Mouse (Mus musculus): Measurements from ENCODE around the gene Cdc6. TPM values are rescaled to one million over a fixed set of nuclear protein-coding genes. Genes with fewer than 3 reads are reported as not detected.

Gene Cdc6
- polyA plus RNA-seq, 1 experiment from 2014 or later: 10.3 TPM

- Histone ChIP-seq H3K27ac (ENCODE audit: low read length) (no peak overlapping the region), H3K9me3 (ENCODE audit: control insufficient read depth, low read length) (no peaks in the 10 kb centered on the region), H3K4me3 (replicated peaks; ENCODE audit: low read length) (no peak overlapping the region), H3K36me3 (ENCODE audit: control insufficient read depth, insufficient read depth) (no peaks in the 10 kb centered on the region), H3K27me3 (replicated peaks; ENCODE audit: control insufficient read depth, insufficient read depth, low read length) (no peaks in the 10 kb centered on the region), H3K4me1 (replicated peaks; ENCODE audit: control insufficient read depth, insufficient read depth, low read length) (peaks cover 40% of the 10 kb centered on the region), H3K4me2 (ENCODE audit: low read length) (no peak overlapping the region), H3K9ac (replicated peaks; ENCODE audit: low read depth, low read length) (no peak overlapping the region)
- 30% methylated on average over 2 of the region's 2 CpGs for WGBS
- no peak for ATAC-seq
Measured at GRCm38 (mm10) chr11:98953361-98953760, 45.8 kb downstream of the Cdc6 start.

DNA sequence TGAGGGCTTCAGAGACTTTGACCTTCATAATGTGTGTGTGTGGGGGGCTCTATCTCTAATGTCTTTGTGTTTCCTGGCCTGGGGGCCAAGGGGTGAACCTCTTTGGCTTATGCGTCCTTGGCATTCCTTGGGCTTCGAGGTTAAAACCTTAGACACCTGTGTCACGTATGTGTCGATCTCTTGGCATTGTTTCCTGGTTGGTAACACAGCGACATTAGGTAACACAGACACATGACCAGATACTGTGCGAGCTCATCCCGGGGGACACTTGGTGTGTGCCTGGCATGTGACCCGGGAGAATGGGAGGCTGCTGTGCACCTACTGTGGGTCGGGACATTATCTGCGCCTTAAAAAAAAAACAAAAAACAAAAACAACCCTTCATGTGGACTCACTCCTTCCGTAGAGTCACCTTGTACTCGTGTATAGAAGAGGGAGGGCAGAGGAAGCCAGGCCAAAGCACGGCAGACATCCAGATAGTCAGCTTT is 46.3 kb downstream of the Cdc6 start:
- no peak overlapping the region for H3K4me3 ChIP-seq (replicated peaks; ENCODE audit: low read length)
- peaks cover 40% of the 10 kb centered on the region for H3K4me1 ChIP-seq (replicated peaks; ENCODE audit: control insufficient read depth, insufficient read depth, low read length)
- H3K27me3 ChIP-seq (replicated peaks; ENCODE audit: control insufficient read depth, insufficient read depth, low read length): no peaks in the 10 kb centered on the region
- no peaks in the 10 kb centered on the region for H3K9me3 ChIP-seq (ENCODE audit: control insufficient read depth, low read length)
- no peak overlapping the region; the same call in 1 of the 2 replicates for H3K9ac ChIP-seq (replicated peaks; ENCODE audit: low read depth, low read length)
- WGBS: 32% methylated on average over 13 of the region's 13 CpGs
- no peak overlapping the region for H3K27ac ChIP-seq (ENCODE audit: low read length)
- no peaks in the 10 kb centered on the region for H3K36me3 ChIP-seq (ENCODE audit: control insufficient read depth, insufficient read depth)
- no peak for ATAC-seq
- peak overlapping the region; percentile 31; the same call in 1 of the 2 replicates for H3K4me2 ChIP-seq (ENCODE audit: low read length)

GRCm38 (mm10) chr11:98954373-98954772 is 46.8 kb downstream of the Cdc6 start:
- Histone ChIP-seq H3K4me3 (replicated peaks; ENCODE audit: low read length) (no peak overlapping the region), H3K27ac (ENCODE audit: low read length) (no peak overlapping the region; the same call in 1 of the 2 replicates), H3K9ac (replicated peaks; ENCODE audit: low read depth, low read length) (no peak overlapping the region; the same call in 1 of the 2 replicates), H3K36me3 (ENCODE audit: control insufficient read depth, insufficient read depth) (no peaks in the 10 kb centered on the region), H3K27me3 (replicated peaks; ENCODE audit: control insufficient read depth, insufficient read depth, low read length) (no peaks in the 10 kb centered on the region), H3K9me3 (ENCODE audit: control insufficient read depth, low read length) (no peaks in the 10 kb centered on the region), H3K4me2 (ENCODE audit: low read length) (peak overlapping the region; percentile 31), H3K4me1 (replicated peaks; ENCODE audit: control insufficient read depth, insufficient read depth, low read length) (peaks cover 42% of the 10 kb centered on the region)
- 2% methylated on average over 10 of the region's 10 CpGs for WGBS
- peak; percentile 39 for ATAC-seq

- no peak overlapping the region for H3K4me3 ChIP-seq (replicated peaks; ENCODE audit: low read length)
- ATAC-seq: peak; percentile 24
- H3K4me2 ChIP-seq (ENCODE audit: low read length): no peak overlapping the region
- H3K9me3 ChIP-seq (ENCODE audit: control insufficient read depth, low read length): no peaks in the 10 kb centered on the region
- no peaks in the 10 kb centered on the region for H3K27me3 ChIP-seq (replicated peaks; ENCODE audit: control insufficient read depth, insufficient read depth, low read length)
- H3K4me1 ChIP-seq (replicated peaks; ENCODE audit: control insufficient read depth, insufficient read depth, low read length): peaks cover 48% of the 10 kb centered on the region
- 0 out of 2 replicates have a peak overlapping the region, but pooled peaks have one; percentile 9 for H3K9ac ChIP-seq (replicated peaks; ENCODE audit: low read depth, low read length)
- no peak overlapping the region; the same call in 1 of the 2 replicates for H3K27ac ChIP-seq (ENCODE audit: low read length)
- 18% methylated on average over 17 of the region's 17 CpGs for WGBS
- H3K36me3 ChIP-seq (ENCODE audit: control insufficient read depth, insufficient read depth): no peaks in the 10 kb centered on the region
Measured at GRCm38 (mm10) chr11:98954801-98955706, 47.5 kb downstream of the Cdc6 start.

DNA sequence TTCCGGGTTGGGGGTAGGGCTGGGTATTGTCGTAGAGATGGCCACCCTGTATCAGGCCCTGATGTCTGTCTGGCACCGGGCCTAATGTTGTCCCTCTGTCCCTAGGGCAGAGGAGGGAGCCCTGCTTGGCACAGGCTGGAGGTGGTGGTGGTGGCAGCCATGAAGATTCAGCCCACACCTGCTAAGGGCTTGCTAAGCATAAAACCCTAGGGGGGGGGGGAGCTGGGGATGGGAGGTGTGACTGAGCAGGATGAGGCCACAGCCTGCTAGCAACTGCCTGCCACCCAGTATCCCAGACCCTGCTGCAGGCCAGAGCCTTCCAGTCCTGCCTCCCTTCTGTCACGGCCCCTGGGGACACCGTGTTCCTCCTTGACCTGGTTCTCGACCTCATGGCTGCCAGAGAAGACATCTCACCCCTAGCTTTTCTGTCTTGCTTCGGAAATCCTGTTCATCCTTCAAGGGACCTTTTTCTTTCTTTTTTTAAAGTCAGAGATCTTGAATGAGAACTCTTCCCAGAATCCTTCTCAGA is 48.2 kb downstream of the Cdc6 start:
- ATAC-seq: no peak
- Histone ChIP-seq H3K4me1 (replicated peaks; ENCODE audit: control insufficient read depth, insufficient read depth, low read length) (peaks cover 52% of the 10 kb centered on the region), H3K27ac (ENCODE audit: low read length) (no peak overlapping the region)

GRCm38 (mm10) chr11:98956340-98956739 is 48.7 kb downstream of the Cdc6 start:
- no peak for ATAC-seq
- H3K27me3 ChIP-seq (replicated peaks; ENCODE audit: control insufficient read depth, insufficient read depth, low read length): peaks cover 4% of the 10 kb centered on the region; the same call in 1 of the 2 replicates
- no peaks in the 10 kb centered on the region for H3K36me3 ChIP-seq (ENCODE audit: control insufficient read depth, insufficient read depth)
- WGBS: 86% methylated on average over 8 of the region's 10 CpGs
- H3K9ac ChIP-seq (replicated peaks; ENCODE audit: low read depth, low read length): no peak overlapping the region
- H3K4me2 ChIP-seq (ENCODE audit: low read length): no peak overlapping the region
- H3K4me1 ChIP-seq (replicated peaks; ENCODE audit: control insufficient read depth, insufficient read depth, low read length): peaks cover 54% of the 10 kb centered on the region
- no peak overlapping the region for H3K4me3 ChIP-seq (replicated peaks; ENCODE audit: low read length)
- H3K9me3 ChIP-seq (ENCODE audit: control insufficient read depth, low read length): no peaks in the 10 kb centered on the region
- no peak overlapping the region for H3K27ac ChIP-seq (ENCODE audit: low read length)

More for the DNA sequence above, 48.2 kb downstream of the Cdc6 start:
- Histone ChIP-seq H3K4me3 (replicated peaks; ENCODE audit: low read length) (no peak overlapping the region), H3K27me3 (replicated peaks; ENCODE audit: control insufficient read depth, insufficient read depth, low read length) (no peaks in the 10 kb centered on the region), H3K9ac (replicated peaks; ENCODE audit: low read depth, low read length) (no peak overlapping the region), H3K36me3 (ENCODE audit: control insufficient read depth, insufficient read depth) (no peaks in the 10 kb centered on the region), H3K9me3 (ENCODE audit: control insufficient read depth, low read length) (no peaks in the 10 kb centered on the region), H3K4me2 (ENCODE audit: low read length) (no peak overlapping the region)
- WGBS: 36% methylated on average over 7 of the region's 7 CpGs

GRCm38 (mm10) chr11:98959437-98960312 is 52.1 kb downstream of the Cdc6 start:
- H3K4me1 ChIP-seq (replicated peaks; ENCODE audit: control insufficient read depth, insufficient read depth, low read length): peaks cover 66% of the 10 kb centered on the region
- ATAC-seq: peak; percentile 36

GRCm38 (mm10) chr11:98960313-98960906 is 52.8 kb downstream of the Cdc6 start:
- H3K27ac ChIP-seq (ENCODE audit: low read length): peak overlapping the region; percentile 53; the same call in 1 of the 2 replicates
- under 1% methylated on average over 52 of the region's 53 CpGs for whole genome bisulfite sequencing
- no peaks in the 10 kb centered on the region for H3K36me3 ChIP-seq (ENCODE audit: control insufficient read depth, insufficient read depth)
- no peaks in the 10 kb centered on the region for H3K9me3 ChIP-seq (ENCODE audit: control insufficient read depth, low read length)
- peaks cover 12% of the 10 kb centered on the region for H3K27me3 ChIP-seq (replicated peaks; ENCODE audit: control insufficient read depth, insufficient read depth, low read length)
- peak overlapping the region; percentile 56 for H3K4me3 ChIP-seq (replicated peaks; ENCODE audit: low read length)
- H3K9ac ChIP-seq (replicated peaks; ENCODE audit: low read depth, low read length): peak overlapping the region; percentile 68
- H3K4me1 ChIP-seq (replicated peaks; ENCODE audit: control insufficient read depth, insufficient read depth, low read length): peaks cover 66% of the 10 kb centered on the region
- H3K4me2 ChIP-seq (ENCODE audit: low read length): peak overlapping the region; percentile 99
- no peak for ATAC-seq

More at GRCm38 (mm10) chr11:98959437-98960312, 52.1 kb downstream of the Cdc6 start:
- no peaks in the 10 kb centered on the region for H3K36me3 ChIP-seq (ENCODE audit: control insufficient read depth, insufficient read depth)
- peak overlapping the region; percentile 53 for H3K27ac ChIP-seq (ENCODE audit: low read length)
- peaks cover 12% of the 10 kb centered on the region for H3K27me3 ChIP-seq (replicated peaks; ENCODE audit: control insufficient read depth, insufficient read depth, low read length)
- peak overlapping the region; percentile 56 for H3K4me3 ChIP-seq (replicated peaks; ENCODE audit: low read length)
- H3K9ac ChIP-seq (replicated peaks; ENCODE audit: low read depth, low read length): peak overlapping the region; percentile 68
- H3K9me3 ChIP-seq (ENCODE audit: control insufficient read depth, low read length): no peaks in the 10 kb centered on the region
- under 1% methylated on average over 43 of the region's 43 CpGs for WGBS
- peak overlapping the region; percentile 99 for H3K4me2 ChIP-seq (ENCODE audit: low read length)
